Mouse (Mus musculus): Measurements from ENCODE around the gene Plxna2. TPM values are rescaled to one million over a fixed set of nuclear protein-coding genes. Genes with fewer than 3 reads are reported as not detected.

Gene Plxna2
- total and polyA plus RNA-seq, 3 experiments = under 0.01 to 0.03 TPM; not detected in 1

DNA sequence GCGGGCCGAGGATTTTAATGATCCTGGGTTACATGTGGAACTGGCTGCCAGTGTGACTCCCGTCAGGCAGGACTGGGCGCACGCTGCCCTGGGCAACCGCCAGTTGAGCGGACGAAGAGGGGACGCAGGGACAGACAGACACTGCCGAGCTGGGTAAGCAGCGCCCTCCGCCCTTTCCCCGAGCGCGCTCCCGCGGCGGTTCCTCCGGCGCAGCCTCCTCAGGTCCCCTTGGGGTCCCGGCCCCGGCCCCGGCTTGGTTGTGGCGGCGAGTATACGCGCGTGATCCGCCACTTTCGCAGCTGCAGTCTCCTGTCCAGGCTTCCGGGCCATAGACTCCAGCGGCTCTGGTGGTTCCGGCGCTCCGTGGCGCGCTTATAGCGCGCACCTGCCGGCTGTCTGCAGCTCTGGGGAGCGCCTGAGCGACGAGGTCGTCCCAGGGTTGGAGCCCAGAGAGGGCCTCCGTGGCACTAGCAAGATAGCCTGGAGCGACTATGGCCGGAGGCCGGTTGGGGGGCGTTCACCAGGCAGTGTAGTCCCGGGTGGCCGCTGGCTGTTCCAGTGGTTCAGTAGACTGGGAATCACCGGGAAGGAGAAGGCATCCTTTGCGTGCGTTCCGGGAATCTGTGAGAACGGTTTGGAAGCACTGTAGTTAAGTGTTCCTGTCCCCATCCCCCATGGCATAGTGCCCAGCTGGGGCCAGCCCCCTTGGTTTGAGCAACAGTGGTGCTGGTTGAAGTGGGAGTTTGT, 2.4 kb downstream of the Plxna2 start:
- Histone ChIP-seq H3K9me3 (replicated peaks; ENCODE audit: insufficient read depth, low read length) (no peaks in the 10 kb centered on the region), H3K27me3 (ENCODE audit: control insufficient read depth in 1 of 2, insufficient read depth in 2 of 2, low read length in 2 of 2) (no peaks in the 10 kb centered on the region; a peak in 1 of 4 replicates), H3K4me3 (ENCODE audit: control insufficient read depth in 1 of 2, insufficient read depth in 1 of 2, low read depth in 2 of 2, low read length in 2 of 2) (no peak overlapping the region), H3K36me3 (ENCODE audit: control insufficient read depth in 1 of 2, insufficient read depth in 2 of 2, low read length in 2 of 2) (no peaks in the 10 kb centered on the region), H3K4me1 (ENCODE audit: control insufficient read depth in 1 of 2, insufficient read depth in 2 of 2, low read length in 2 of 2) (no peaks in the 10 kb centered on the region), H3K79me2 (ENCODE audit: control insufficient read depth, insufficient read depth, low read length, poor library complexity) (no peaks in the 10 kb centered on the region), H3K27ac (ENCODE audit: control insufficient read depth, low read depth, low read length) (no peak overlapping the region), H3K9ac (ENCODE audit: control insufficient read depth, low read depth, low read length, poor library complexity, severe bottlenecking) (no peak overlapping the region)
- TF ChIP-seq ETS1 (IDR thresholded peaks at IDR 0.05; ENCODE audit: low read depth, low read length) (no peak), MAX (IDR thresholded peaks at IDR 0.05; ENCODE audit: low read length) (no peak), CHD1 (IDR thresholded peaks at IDR 0.05; ENCODE audit: low read depth, low read length) (no peak), ELF1 (IDR thresholded peaks at IDR 0.05; ENCODE audit: low read depth, low read length) (no peak), TCF12 (IDR thresholded peaks at IDR 0.05; ENCODE audit: low read depth, low read length) (no peak), GABPA (IDR thresholded peaks at IDR 0.05; ENCODE audit: low read depth, low read length) (no peak), MXI1 (IDR thresholded peaks at IDR 0.05; ENCODE audit: low read depth, low read length) (no peak), EP300 (IDR thresholded peaks at IDR 0.05; ENCODE audit: low read depth in 1 of 2, low read length in 2 of 2) (no peak), ZC3H11A (IDR thresholded peaks at IDR 0.05; ENCODE audit: low read depth, low read length) (no peak)
- no peak for DNase-seq (ENCODE audit: low read depth, low spot score)

DNA sequence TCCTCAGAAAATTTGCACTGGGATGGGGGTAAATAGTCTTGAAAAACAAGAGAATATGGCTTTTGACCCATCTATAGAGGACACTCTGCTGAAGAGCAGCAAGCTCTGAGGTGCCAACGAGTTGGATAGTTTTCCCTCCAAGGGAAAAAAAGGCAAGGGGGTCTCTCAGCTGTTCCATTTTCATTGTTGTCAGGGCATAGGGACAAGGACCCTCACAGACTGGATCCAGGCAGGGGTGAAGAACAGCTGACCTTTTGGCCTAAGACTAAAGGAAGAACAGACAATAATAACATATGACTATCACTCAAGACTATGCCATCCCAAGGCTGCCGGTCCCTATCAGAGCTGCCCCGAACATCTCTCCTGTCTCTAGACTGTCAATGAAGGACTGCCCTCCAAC, 4.2 kb downstream of the Plxna2 start:
- Histone ChIP-seq H3K4me1 (ENCODE audit: control insufficient read depth in 1 of 2, insufficient read depth in 2 of 2, low read length in 2 of 2) (no peaks in the 10 kb centered on the region), H3K27ac (ENCODE audit: control insufficient read depth, low read depth, low read length) (no peak overlapping the region), H3K4me3 (ENCODE audit: control insufficient read depth in 1 of 2, insufficient read depth in 1 of 2, low read depth in 2 of 2, low read length in 2 of 2) (no peak overlapping the region), H3K9me3 (replicated peaks; ENCODE audit: insufficient read depth, low read length) (no peaks in the 10 kb centered on the region), H3K36me3 (ENCODE audit: control insufficient read depth in 1 of 2, insufficient read depth in 2 of 2, low read length in 2 of 2) (no peaks in the 10 kb centered on the region), H3K9ac (ENCODE audit: control insufficient read depth, low read depth, low read length, poor library complexity, severe bottlenecking) (no peak overlapping the region), H3K79me2 (ENCODE audit: control insufficient read depth, insufficient read depth, low read length, poor library complexity) (no peaks in the 10 kb centered on the region), H3K27me3 (ENCODE audit: control insufficient read depth in 1 of 2, insufficient read depth in 2 of 2, low read length in 2 of 2) (no peaks in the 10 kb centered on the region; a peak in 1 of 4 replicates)
- TF ChIP-seq ELF1 (IDR thresholded peaks at IDR 0.05; ENCODE audit: low read depth, low read length) (no peak), BHLHE40 (IDR thresholded peaks at IDR 0.05; ENCODE audit: borderline replicate concordance, low read depth, low read length) (no peak), CHD1 (IDR thresholded peaks at IDR 0.05; ENCODE audit: low read depth, low read length) (no peak), ETS1 (IDR thresholded peaks at IDR 0.05; ENCODE audit: low read depth, low read length) (no peak), POLR2A (IDR thresholded peaks at IDR 0.05; ENCODE audit: control insufficient read depth in 1 of 2, insufficient read depth in 1 of 2, low read depth in 1 of 2, low read length in 2 of 2, poor library complexity in 1 of 2) (no peak), MAX (IDR thresholded peaks at IDR 0.05; ENCODE audit: low read length) (no peak), EP300 (IDR thresholded peaks at IDR 0.05; ENCODE audit: low read depth in 1 of 2, low read length in 2 of 2) (no peak), NRF1 (IDR thresholded peaks at IDR 0.05; ENCODE audit: insufficient read depth, low read depth, low read length, poor library complexity, severe bottlenecking) (no peak)
- DNase-seq (ENCODE audit: low read depth, low spot score) = no peak

DNA sequence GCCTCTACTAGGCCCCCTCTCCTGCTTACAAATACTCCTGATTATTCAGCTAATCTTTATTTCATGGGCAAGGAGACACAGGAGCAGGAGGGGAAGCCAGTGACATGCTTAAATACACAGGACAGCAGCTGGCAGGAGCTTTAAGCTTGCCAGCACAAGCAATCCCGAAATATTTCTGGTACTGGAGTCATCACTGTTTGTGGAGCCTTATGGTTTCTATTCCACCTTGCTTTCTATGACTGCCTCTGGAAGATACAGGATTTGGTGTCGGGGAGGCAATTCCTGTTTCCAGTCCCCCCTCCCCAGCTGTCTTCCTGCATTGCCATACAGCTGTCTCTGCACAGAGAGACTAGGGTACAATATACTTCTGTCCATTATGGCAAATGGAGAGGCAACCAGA, 4.7 kb downstream of the Plxna2 start:
- H3K9me3 ChIP-seq (replicated peaks; ENCODE audit: insufficient read depth, low read length) = no peaks in the 10 kb centered on the region
- H3K4me1 ChIP-seq (ENCODE audit: control insufficient read depth in 1 of 2, insufficient read depth in 2 of 2, low read length in 2 of 2) = no peaks in the 10 kb centered on the region
- H3K4me3 ChIP-seq (ENCODE audit: control insufficient read depth in 1 of 2, insufficient read depth in 1 of 2, low read depth in 2 of 2, low read length in 2 of 2) = no peak overlapping the region
- H3K27ac ChIP-seq (ENCODE audit: control insufficient read depth, low read depth, low read length) = no peak overlapping the region
- no peak for DNase-seq (ENCODE audit: low read depth, low spot score)
- TF ChIP-seq POLR2AphosphoS2 (IDR thresholded peaks at IDR 0.05; ENCODE audit: low read length) (no peak), ELF1 (IDR thresholded peaks at IDR 0.05; ENCODE audit: low read depth, low read length) (no peak), POLR2AphosphoS5 (IDR thresholded peaks at IDR 0.05; ENCODE audit: borderline replicate concordance, low read depth, low read length) (no peak), MAX (IDR thresholded peaks at IDR 0.05; ENCODE audit: low read length) (no peak), MEF2A (IDR thresholded peaks at IDR 0.05; ENCODE audit: extremely low read depth, insufficient replicate concordance, low read depth, low read length, poor library complexity, severe bottlenecking) (no peak)
- no peaks in the 10 kb centered on the region for H3K36me3 ChIP-seq (ENCODE audit: control insufficient read depth in 1 of 2, insufficient read depth in 2 of 2, low read length in 2 of 2)
- no peaks in the 10 kb centered on the region; a peak in 1 of 4 replicates for H3K27me3 ChIP-seq (ENCODE audit: control insufficient read depth in 1 of 2, insufficient read depth in 2 of 2, low read length in 2 of 2)
- H3K9ac ChIP-seq (ENCODE audit: control insufficient read depth, low read depth, low read length, poor library complexity, severe bottlenecking) = no peak overlapping the region
- H3K79me2 ChIP-seq (ENCODE audit: control insufficient read depth, insufficient read depth, low read length, poor library complexity) = no peaks in the 10 kb centered on the region

Measured in MEL (cell line).